Mouse (Mus musculus) liver, embryonic 15.5 days (tissue): Measurements from ENCODE around the gene 4931414P19Rik. TPM values are rescaled to one million over a fixed set of nuclear protein-coding genes. Genes with fewer than 3 reads are reported as not detected.

Source experiments
- ATAC-seq: fragments of 200-750 bp; cut with Nextera tagmentation; 2 replicates; pipeline ENCODE4 v1.8.0; 2017; ENCODE audit warnings: moderate number of reproducible peaks, mild to moderate bottlenecking, moderate library complexity; ENCODE audit not compliant: insufficient read depth
- H3K27ac ChIP-seq: fragments of 300-500 bp; sonication (generic); replicated peaks from 2 replicates; pipeline ENCODE4 v1.5.1; 2015; ENCODE audit warnings: mild to moderate bottlenecking, inconsistent platforms
- H3K27me3 ChIP-seq: fragments of 300-500 bp; sonication (generic); 2 replicates; pipeline ENCODE4 v1.6.1; 2015; ENCODE audit warnings: mild to moderate bottlenecking, inconsistent platforms
- H3K36me3 ChIP-seq: fragments of 300-500 bp; sonication (generic); replicated peaks from 2 replicates; pipeline ENCODE4 v1.6.1; 2015; ENCODE audit warnings: moderate library complexity, mild to moderate bottlenecking, inconsistent platforms
- H3K4me1 ChIP-seq: fragments of 300-500 bp; sonication (generic); replicated peaks from 2 replicates; pipeline ENCODE4 v1.6.1; 2015; ENCODE audit warnings: inconsistent platforms
- H3K4me2 ChIP-seq: fragments of 300-500 bp; sonication (generic); 2 replicates; pipeline ENCODE4 v1.6.1; 2015; ENCODE audit warnings: moderate library complexity, mild to moderate bottlenecking, inconsistent platforms
- H3K4me3 ChIP-seq: fragments of 300-500 bp; sonication (generic); replicated peaks from 2 replicates; pipeline ENCODE4 v1.5.1; 2015; ENCODE audit warnings: mild to moderate bottlenecking, inconsistent platforms
- H3K9ac ChIP-seq: fragments of 300-500 bp; sonication (generic); 2 replicates; pipeline ENCODE4 v1.6.1; 2015; ENCODE audit warnings: moderate library complexity, mild to moderate bottlenecking, inconsistent platforms
- H3K9me3 ChIP-seq: fragments of 300-500 bp; sonication (generic); replicated peaks from 2 replicates; pipeline ENCODE4 v1.6.1; 2016; ENCODE audit warnings: inconsistent platforms
- WGBS: fragments of 180-500 bp; shearing (Covaris S2); methylation state at CpG from one replicate; pipeline ENCODE4 v1.1.7; 2015; ENCODE audit warnings: mixed read lengths; ENCODE audit not compliant: insufficient replicate concordance; 5-methylcytosine and 5-hydroxymethylcytosine counted together
- polyA plus RNA-seq: library from polyadenylated mRNA; unstranded; fragments of >200 nt; fragmentation: Nextera tagmentation; extraction: Ambion mirVana; gene quantifications from 2 replicates; pipeline ENCODE4 v1.2.1, GENCODE M21; 2015

Gene 4931414P19Rik
- polyA plus RNA-seq, 1 experiment from 2014 or later, result 1.9 TPM

DNA sequence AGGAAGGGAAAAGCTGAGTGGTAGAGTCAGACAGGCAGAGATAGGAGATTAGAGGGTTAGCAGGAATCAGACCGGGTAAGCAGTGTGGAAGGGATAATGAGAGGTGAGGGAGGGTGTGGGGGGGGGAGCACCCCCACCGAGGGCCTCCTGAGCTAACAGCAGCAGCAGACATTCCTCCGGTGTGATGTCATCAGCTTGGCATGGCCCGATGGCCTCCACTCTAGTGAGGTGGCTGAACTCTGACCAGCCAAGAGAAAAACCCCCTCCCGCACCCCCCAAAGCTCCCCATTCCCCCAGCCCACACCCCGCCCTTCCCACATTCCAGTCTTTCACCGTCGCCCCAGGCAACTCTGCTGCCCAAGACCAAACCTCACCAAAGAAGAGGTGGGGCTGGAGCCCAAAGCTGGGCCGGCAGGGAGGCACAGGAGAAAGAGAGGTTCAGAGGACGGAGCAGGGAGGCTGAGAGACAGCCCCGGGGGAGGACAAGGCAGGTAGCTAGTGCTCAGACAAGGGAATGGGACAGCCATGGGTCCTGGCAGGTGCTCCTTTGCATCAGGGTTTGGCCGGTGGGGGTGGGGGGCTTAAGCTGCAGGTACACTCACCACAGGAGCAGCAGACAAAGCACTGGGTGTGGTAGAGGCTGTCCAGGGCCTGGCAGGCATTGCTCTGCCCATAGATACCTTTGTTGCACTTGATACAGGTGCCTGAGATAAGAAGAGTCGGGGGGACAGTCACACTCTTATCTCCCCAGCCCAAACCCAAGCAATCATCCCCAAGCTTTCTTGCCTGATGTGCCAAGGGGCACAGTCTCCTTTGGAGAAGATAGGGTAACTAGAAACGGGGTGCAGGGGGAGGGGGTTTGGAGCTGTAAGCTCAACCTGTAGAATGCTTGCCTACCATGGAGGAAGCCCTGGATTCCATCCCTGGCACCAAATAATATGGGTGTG, 32.7 kb downstream of the 4931414P19Rik start:
- ATAC-seq, result peak; percentile 29; the same call in 1 of the 2 replicates
- peak overlapping the region; percentile 9; the same call in 1 of the 2 replicates for H3K4me3 ChIP-seq
- H3K36me3 ChIP-seq, result peaks cover 9% of the 10 kb centered on the region
- no peak overlapping the region; the same call in 1 of the 2 replicates for H3K9ac ChIP-seq
- peak overlapping the region; percentile 49 for H3K4me2 ChIP-seq
- H3K27me3 ChIP-seq, result peaks cover 79% of the 10 kb centered on the region
- H3K9me3 ChIP-seq, result no peaks in the 10 kb centered on the region
- H3K27ac ChIP-seq, result no peak overlapping the region; the same call in 1 of the 2 replicates
- peaks cover 67% of the 10 kb centered on the region for H3K4me1 ChIP-seq
- 33% methylated on average over 14 of the region's 14 CpGs for WGBS

DNA sequence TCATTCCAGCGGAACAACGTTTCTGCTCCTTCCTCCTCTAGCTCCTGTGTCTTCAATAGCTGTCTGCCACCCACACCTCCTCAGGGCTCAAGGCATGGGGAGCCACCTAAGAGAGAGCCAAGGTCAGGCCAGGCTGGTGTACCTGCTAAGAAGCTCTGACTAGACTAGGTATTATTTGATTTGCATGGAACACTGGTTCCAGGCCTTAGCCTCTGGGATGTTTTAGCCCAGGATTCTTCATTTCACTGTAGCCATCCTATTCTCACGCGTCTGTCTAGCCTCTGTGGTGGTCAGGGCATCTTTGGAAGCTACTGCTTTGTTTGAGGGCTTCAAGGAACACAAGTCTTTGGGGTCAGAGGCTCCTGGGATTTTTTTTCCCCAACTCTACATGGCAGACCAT, 33.7 kb downstream of the 4931414P19Rik start:
- H3K4me1 ChIP-seq, result peaks cover 57% of the 10 kb centered on the region
- no peaks in the 10 kb centered on the region for H3K9me3 ChIP-seq
- H3K9ac ChIP-seq, result no peak overlapping the region
- no peak overlapping the region for H3K4me2 ChIP-seq
- no peak overlapping the region for H3K4me3 ChIP-seq
- H3K27me3 ChIP-seq, result peaks cover 70% of the 10 kb centered on the region
- H3K27ac ChIP-seq, result no peak overlapping the region
- H3K36me3 ChIP-seq, result peaks cover 13% of the 10 kb centered on the region
- WGBS, result 70% methylated on average over 4 of the region's 4 CpGs
- no peak for ATAC-seq

DNA sequence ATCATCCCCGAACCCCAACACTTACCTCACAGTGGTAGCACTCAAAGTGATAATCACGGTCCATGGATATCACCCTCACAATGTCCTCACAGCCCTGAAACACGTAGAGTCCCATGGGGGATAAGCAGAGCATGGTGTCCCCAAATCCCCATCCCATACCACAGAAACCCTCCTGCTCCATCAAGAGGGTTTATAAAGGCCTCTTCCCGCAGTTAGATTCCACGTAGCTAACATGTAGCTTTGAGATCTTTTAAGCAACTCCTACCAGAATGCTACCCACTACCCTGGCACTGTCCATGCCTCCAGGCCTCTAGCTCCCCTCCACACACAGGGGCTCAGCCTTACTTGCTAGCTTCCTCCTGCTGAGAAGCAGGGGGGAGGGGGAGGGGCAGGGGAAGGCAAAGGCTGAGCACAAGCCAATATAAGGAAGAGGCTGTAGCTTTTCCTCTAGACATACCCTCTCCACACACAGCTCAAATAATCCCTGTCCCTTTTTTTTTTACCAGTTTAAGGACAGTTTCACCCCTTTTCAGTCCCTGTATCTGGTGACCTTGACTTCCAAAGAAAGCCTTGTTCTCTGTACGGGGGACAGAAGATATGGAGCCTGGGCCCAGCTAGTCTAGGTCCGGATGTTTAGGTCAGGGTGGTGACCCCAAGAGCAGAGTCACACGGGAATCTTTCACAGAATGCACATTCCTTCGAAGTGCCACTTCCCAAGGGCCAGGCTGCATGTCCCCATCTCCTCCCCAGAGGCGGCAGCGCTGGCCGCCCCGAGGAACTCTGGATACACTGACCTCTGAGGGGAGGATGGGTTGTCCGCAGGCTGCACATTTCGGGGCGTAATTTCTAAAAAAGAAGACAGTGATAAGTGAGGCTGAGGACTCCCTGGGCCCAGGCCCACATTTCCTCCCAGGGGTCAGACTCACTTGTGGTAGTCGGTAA, 36.1 kb downstream of the 4931414P19Rik start:
- H3K4me2 ChIP-seq, result no peak overlapping the region
- ATAC-seq, result no peak
- H3K4me1 ChIP-seq, result peaks cover 38% of the 10 kb centered on the region
- no peak overlapping the region for H3K4me3 ChIP-seq
- H3K36me3 ChIP-seq, result peaks cover 13% of the 10 kb centered on the region
- no peak overlapping the region for H3K27ac ChIP-seq
- no peak overlapping the region for H3K9ac ChIP-seq
- WGBS, result 68% methylated on average over 17 of the region's 17 CpGs
- peaks cover 46% of the 10 kb centered on the region for H3K27me3 ChIP-seq
- H3K9me3 ChIP-seq, result no peaks in the 10 kb centered on the region

DNA sequence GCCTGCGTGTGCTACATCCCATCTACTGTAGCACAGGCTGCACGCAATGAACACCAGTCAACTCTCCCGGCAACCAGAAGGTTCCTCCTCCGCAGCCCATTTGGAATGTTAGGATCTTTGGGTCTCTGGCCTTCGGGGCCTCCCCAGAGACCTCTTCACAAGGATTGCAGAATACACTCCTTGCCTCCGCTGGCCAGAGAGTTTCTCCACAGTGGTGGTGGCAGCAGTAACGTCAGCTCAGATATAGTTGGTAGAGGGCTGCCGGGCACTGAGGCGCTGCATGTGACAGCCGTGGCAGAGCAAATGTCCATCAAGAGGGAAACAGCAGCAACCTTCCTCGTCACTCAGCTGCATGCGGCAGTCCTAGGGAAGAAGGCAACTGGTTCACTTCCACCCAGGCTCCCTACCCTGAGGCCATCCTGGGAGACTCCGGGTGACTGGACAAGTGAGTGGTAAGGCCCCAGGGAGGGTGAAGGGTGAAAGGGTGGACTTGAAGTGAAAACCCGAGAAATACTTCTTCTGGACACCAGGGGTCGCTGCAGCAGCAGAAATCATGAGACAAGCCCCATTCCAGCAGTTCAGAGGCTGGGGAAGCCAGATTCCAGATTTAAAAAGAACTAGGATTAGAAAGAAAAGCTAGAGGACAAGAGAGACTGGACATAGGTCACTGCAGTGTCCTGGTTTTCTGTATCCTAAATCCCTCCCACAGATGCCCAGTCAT, 36.9 kb downstream of the 4931414P19Rik start:
- Histone ChIP-seq H3K36me3 (peaks cover 13% of the 10 kb centered on the region), H3K9me3 (no peaks in the 10 kb centered on the region), H3K4me2 (no peak overlapping the region), H3K4me1 (peaks cover 29% of the 10 kb centered on the region), H3K4me3 (no peak overlapping the region), H3K9ac (no peak overlapping the region), H3K27me3 (peaks cover 37% of the 10 kb centered on the region), H3K27ac (no peak overlapping the region)
- 59% methylated on average over 15 of the region's 15 CpGs for WGBS
- 0 out of 2 replicates have a peak, but pooled peaks have one; percentile 14 for ATAC-seq

DNA sequence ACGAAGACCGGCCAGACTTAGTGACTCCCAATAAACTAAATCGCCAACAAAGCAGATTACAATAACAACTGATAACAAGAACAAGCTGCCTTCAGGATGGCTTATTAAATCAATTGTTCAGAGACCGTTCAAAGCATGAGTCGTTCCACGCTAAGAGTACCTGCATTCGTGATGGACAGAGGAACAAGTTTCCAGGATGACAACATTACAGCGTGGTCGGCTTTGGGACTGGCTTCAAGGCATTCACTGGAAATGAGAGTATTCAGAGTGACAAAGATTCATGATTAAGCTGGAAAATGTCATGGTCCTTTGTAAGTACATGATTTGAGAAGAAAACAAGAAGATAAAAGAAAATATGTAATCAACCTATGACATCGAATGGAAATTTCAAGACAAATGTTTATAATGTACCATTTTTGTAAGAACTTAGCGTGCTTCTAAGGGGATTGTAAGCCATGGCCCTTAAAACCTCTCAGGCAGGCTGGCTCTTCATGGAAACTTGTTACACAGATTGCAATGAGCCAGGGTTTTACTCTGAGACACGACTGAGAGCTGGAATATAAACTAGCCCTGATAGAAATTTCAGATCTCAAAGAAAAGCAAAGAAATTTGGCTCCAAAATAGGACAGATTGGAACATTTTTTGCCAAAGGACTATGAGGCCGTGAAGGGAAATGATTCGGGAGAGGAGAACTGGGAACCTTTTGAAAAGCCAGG, 45.1 kb downstream of the 4931414P19Rik start:
- WGBS, result 70% methylated on average over 14 of the region's 14 CpGs
- ATAC-seq, result no peak
- Histone ChIP-seq H3K9ac (no peak overlapping the region), H3K27ac (no peak overlapping the region), H3K4me1 (no peaks in the 10 kb centered on the region), H3K27me3 (no peaks in the 10 kb centered on the region; the same call in 1 of the 2 replicates), H3K9me3 (no peaks in the 10 kb centered on the region), H3K4me3 (no peak overlapping the region), H3K4me2 (no peak overlapping the region), H3K36me3 (no peaks in the 10 kb centered on the region)

DNA sequence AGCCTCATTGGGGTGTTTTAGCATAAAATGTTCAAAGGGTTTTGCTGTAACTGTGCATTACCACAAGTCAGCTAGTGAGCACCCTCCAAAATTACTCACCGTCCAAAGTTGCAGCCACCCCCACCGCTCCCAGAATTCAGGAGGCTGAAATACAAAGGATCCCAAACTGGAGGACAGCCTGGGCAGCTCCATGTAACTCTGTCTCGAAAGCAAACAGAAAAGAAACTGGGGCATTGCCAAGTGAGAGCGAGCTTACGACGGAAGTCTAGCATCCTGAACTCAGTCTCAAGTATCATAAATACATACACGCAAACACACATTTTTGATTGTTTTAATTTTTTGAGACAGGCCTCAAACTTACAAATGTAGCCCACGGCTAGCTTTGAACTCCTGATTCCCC, 48.5 kb downstream of the 4931414P19Rik start:
- no peak overlapping the region for H3K9ac ChIP-seq
- no peak overlapping the region for H3K4me3 ChIP-seq
- no peak overlapping the region for H3K27ac ChIP-seq
- peaks cover 24% of the 10 kb centered on the region for H3K4me1 ChIP-seq
- no peak overlapping the region for H3K4me2 ChIP-seq
- WGBS, result 71% methylated on average over 8 of the region's 8 CpGs
- no peaks in the 10 kb centered on the region for H3K9me3 ChIP-seq
- H3K27me3 ChIP-seq, result no peaks in the 10 kb centered on the region
- ATAC-seq, result no peak
- 0 out of 2 replicates have a peak, but pooled peaks cover under 1% of the 10 kb centered on the region for H3K36me3 ChIP-seq

DNA sequence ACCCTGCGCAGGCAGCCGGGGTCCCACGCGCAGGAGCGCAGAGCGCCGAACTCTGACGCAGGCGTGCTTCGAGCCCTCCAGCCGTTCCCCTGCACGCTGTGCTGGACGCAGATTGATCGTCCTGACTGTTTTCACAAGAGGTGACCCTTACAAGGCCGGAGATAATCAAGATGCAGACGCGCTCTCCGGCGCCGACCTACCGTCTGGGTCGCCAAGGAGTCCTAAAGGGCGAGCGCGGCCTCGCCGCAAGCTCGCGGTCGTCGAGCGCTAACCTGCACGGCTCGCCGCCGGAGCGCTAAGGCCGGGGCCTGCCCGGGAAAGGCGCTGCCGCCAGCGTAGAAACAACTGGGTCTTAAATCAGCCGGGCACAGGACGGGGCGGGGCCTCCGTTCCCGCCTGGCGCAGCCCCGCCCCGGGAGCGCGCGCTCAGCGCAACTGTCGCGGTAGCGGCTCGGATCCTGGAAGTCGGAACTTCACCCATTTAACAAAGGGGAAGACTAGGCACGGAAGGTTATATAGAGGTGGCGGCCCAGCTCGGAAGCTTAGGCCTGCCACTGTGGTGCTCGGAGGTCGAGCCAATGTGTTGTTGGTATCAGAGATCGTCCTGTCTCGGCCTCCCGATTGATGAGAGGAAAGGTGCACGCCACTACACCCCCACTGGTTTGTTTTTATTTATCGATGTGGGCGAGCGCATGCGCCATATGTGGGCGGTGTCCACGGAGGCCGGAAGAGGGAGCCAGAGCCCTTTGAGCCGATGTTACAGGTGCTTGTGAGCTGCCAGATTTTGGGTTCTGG, 51.6 kb downstream of the 4931414P19Rik start, which contains the start of gene Haus4:
Gene Haus4 (minus strand): TSS at position 642 of the 795 bp plus-strand sequence.
- Histone ChIP-seq H3K9ac (peak within 1 kb of the TSS; percentile 84), H3K4me1 (peaks cover 31% of the 10 kb centered on the region), H3K4me3 (peak within 1 kb of the TSS; percentile 77), H3K36me3 (peaks cover 30% of the 10 kb centered on the region), H3K4me2 (peak within 1 kb of the TSS; percentile 98), H3K27ac (peak within 1 kb of the TSS; percentile 99), H3K9me3 (no peaks in the 10 kb centered on the region), H3K27me3 (no peaks in the 10 kb centered on the region)
- WGBS, result under 1% methylated on average over 76 of the region's 76 CpGs
- peak; percentile 96 for ATAC-seq

DNA sequence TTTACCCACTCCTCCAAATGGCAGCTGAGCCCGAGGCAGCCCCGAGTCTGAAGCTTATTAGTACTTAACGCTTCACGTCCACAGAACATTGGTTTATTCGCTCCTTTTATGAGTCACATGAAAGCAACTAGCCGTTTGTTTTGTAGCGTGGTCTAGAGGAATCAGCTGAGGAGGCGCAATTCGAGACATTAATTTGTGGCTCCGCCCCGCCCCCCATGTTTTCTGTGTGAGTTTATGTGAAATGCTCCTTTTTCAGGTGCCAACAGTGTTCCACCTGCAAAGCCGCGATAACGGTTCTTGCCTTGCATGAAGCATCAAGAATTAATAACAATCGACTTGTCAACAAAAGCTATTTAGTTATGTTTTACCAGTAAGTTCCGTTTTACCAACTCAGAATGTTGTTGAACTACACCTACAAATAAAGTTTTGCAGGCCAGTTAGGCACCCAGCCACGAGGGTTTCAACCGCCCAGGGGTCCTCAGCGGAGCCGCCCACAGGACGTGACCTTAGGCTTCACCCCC, 52.3 kb downstream of the 4931414P19Rik start:
- Histone ChIP-seq H3K27me3 (no peaks in the 10 kb centered on the region), H3K36me3 (peaks cover 37% of the 10 kb centered on the region), H3K4me1 (peaks cover 31% of the 10 kb centered on the region), H3K9ac (peak overlapping the region; percentile 84), H3K27ac (peak overlapping the region; percentile 99), H3K9me3 (no peaks in the 10 kb centered on the region), H3K4me2 (peak overlapping the region; percentile 98), H3K4me3 (peak overlapping the region; percentile 77)
- no peak for ATAC-seq
- 2% methylated on average over 21 of the region's 21 CpGs for WGBS

DNA sequence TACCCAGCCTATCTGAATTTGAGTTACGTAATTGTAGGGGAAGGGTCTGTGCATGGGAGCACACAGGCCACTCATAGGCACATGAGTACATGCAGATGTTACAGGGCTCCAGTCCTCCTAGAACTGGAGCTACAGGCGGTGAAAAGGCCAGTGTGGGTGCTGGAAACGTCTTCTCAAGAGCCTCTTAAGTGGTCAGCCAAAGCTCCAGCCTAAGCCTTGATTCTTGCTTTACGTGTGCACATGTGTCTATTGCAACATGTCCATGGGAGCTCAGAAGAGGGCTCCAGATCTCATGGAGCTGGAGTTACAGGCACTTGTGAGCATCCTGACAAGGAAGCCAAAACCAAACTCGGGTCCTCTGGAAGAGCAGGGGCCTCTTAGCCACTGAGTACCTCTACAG, 61.1 kb downstream of the 4931414P19Rik start:
- no peaks in the 10 kb centered on the region for H3K27me3 ChIP-seq
- H3K27ac ChIP-seq, result no peak overlapping the region
- H3K4me3 ChIP-seq, result no peak overlapping the region
- WGBS, result 77% methylated on average over 5 of the region's 5 CpGs
- no peak overlapping the region for H3K4me2 ChIP-seq
- no peaks in the 10 kb centered on the region for H3K9me3 ChIP-seq
- no peak for ATAC-seq
- H3K36me3 ChIP-seq, result peaks cover 77% of the 10 kb centered on the region
- no peaks in the 10 kb centered on the region for H3K4me1 ChIP-seq
- H3K9ac ChIP-seq, result no peak overlapping the region
